Mouse (Mus musculus) hindbrain, postnatal 0 days (tissue): ENCODE results near the gene Ralb. TPM values are rescaled to one million over a fixed set of nuclear protein-coding genes. Genes with fewer than 3 reads are reported as not detected.

ENCODE experiments used
- ATAC-seq: fragments of 200-750 bp; cut with Nextera tagmentation; 2 replicates; pipeline ENCODE4 v1.8.0; 2017; ENCODE audit warnings: mild to moderate bottlenecking, moderate TSS enrichment, moderate library complexity
- DNase-seq: peaks from one replicate; pipeline ENCODE4 v3.0.0-alpha.2; 2015; ENCODE audit warnings: low spot score
- H3K27ac ChIP-seq: fragments of 300-500 bp; sonication (generic); 2 replicates; pipeline ENCODE4 v1.5.1; 2014; ENCODE audit warnings: mild to moderate bottlenecking
- H3K27me3 ChIP-seq: fragments of 300-500 bp; sonication (generic); 2 replicates; pipeline ENCODE4 v1.6.1; 2014; ENCODE audit warnings: low read length, mixed read lengths; ENCODE audit not compliant: insufficient read depth
- H3K36me3 ChIP-seq: fragments of 300-500 bp; sonication (generic); 2 replicates; pipeline ENCODE4 v1.6.1; 2014; ENCODE audit warnings: low read length, mixed read lengths; ENCODE audit not compliant: insufficient read depth
- H3K4me1 ChIP-seq: fragments of 300-500 bp; sonication (generic); 2 replicates; pipeline ENCODE4 v1.6.1; 2014; ENCODE audit warnings: antibody characterized with exemption, low read length, mixed read lengths; ENCODE audit not compliant: insufficient read depth
- H3K4me2 ChIP-seq: fragments of 300-500 bp; sonication (generic); 2 replicates; pipeline ENCODE4 v1.6.1; 2014; ENCODE audit warnings: low read depth, mild to moderate bottlenecking, low read length, moderate library complexity, mixed read lengths
- H3K4me3 ChIP-seq: fragments of 300-500 bp; sonication (generic); 2 replicates; pipeline ENCODE4 v1.5.1; 2014; ENCODE audit warnings: low read length
- H3K9ac ChIP-seq: fragments of 300-500 bp; sonication (generic); replicated peaks from 2 replicates; pipeline ENCODE4 v1.6.1; 2014; ENCODE audit warnings: mild to moderate bottlenecking, low read length, moderate library complexity, mixed read lengths
- H3K9me3 ChIP-seq: fragments of 300-500 bp; sonication (generic); 2 replicates; pipeline ENCODE4 v1.6.1; 2016; ENCODE audit warnings: low read length, mixed read lengths
- CTCF ChIP-seq: IDR thresholded peaks from 2 replicates; pipeline ENCODE4 v1.5.1; 2016; ENCODE audit warnings: antibody characterized with exemption, control low read depth, low read depth
- WGBS: fragments of 180-500 bp; shearing (Covaris S2); extraction: QIAGEN DNeasy Blood & Tissue Kit; methylation state at CpG from one replicate; pipeline ENCODE4 v1.1.7; 2014; 5-methylcytosine and 5-hydroxymethylcytosine counted together
- polyA plus RNA-seq: library from polyadenylated mRNA; unstranded; fragments of >200 nt; fragmentation: Nextera tagmentation; extraction: Ambion mirVana; gene quantifications from 2 replicates; pipeline ENCODE4 v1.2.1, GENCODE M21; 2015
- total RNA-seq: library from RNA; depleted of rRNA; stranded (reverse); fragments of >200 nt; gene quantifications from 2 replicates; pipeline ENCODE4 v1.2.3, GENCODE M21; 2014

Gene Ralb
- total and polyA plus RNA-seq, 2 experiments from 2014 or later = 43.5 to 62.1 TPM

DNA sequence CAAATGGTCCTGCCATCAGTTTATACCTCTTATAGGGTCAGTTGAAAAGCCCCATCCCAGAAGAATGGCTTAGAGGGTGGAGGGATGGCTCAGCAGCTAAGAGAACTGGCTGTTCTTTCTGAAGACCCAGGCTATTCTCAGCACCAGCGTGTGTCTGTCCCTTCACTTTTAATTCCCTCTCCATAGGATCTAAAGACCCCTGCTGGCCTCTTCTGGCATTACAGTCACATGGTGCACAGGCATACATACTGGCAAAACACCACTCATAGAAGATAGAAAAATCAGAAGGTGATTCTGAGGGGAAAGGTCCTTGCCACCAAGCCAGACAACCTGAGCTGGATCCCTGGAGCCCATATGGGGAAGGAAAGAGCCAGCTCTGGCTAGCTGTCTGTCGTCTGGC, 41.2 kb downstream of the Ralb start:
- WGBS = 46% methylated on average over 2 of the region's 2 CpGs
- peak; percentile 73 for DNase-seq
- Histone ChIP-seq H3K4me1 (no peaks in the 10 kb centered on the region), H3K9me3 (no peaks in the 10 kb centered on the region), H3K9ac (no peak overlapping the region), H3K27ac (no peak overlapping the region), H3K4me3 (no peak overlapping the region), H3K4me2 (no peak overlapping the region), H3K27me3 (no peaks in the 10 kb centered on the region), H3K36me3 (no peaks in the 10 kb centered on the region)
- peak; percentile 32; the same call in 1 of the 2 replicates for ATAC-seq
- TF ChIP-seq CTCF = peak; percentile 75

DNA sequence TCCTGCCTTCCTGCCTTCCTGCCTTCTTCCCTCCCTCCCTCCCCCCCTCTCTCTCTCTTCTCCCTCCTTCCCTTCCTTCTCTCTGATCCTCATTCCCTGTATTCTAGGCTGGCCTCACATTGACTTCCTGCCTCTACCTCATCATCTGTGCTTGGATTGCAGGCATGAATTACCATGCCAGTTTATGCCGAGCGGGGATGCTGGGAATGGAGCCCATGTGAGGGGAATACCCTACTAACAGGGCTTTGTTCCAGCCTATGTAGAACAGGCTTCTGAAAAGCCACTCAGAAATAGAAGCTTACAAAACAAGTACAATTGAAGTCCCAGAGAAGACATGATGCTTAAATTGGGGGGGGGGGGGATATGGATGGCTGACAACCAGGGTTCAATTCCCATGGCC, 44.5 kb downstream of the Ralb start:
- Histone ChIP-seq H3K27ac (no peak overlapping the region), H3K36me3 (no peaks in the 10 kb centered on the region), H3K4me3 (no peak overlapping the region), H3K4me1 (no peaks in the 10 kb centered on the region), H3K27me3 (no peaks in the 10 kb centered on the region), H3K9me3 (no peaks in the 10 kb centered on the region), H3K9ac (no peak overlapping the region), H3K4me2 (no peak overlapping the region)
- no peak for TF ChIP-seq CTCF
- 37% methylated on average over 2 of the region's 2 CpGs for WGBS
- ATAC-seq = no peak
- DNase-seq = no peak

DNA sequence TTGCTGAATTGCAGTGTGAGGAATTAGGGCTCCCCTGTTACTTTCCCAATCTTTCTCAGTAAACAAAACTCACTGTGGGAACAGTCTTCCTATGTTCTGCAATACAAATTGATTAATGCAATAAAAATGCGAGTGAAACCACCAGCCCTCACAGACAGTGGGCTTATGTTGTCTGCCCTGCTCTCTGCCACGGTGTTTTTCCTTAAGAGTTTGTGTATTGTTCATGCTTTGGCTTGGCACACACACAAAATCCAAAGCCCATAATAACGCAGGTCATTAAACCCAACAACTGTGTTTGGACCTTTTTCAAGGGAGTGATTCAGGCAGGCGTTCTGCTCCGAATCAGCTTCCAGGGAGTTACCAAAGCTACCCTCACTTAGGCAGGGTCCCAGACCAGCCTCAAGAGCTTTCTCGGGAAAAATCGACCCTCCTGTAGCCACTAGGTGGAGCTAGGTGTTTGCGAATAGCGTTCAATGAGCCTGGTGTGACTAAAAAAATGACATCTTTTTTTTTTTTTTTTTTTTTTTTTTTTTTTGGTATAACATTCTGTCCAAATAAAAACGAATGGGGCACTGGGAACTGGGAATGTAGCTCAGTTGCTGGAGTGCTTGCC, 46.5 kb downstream of the Ralb start:
- Histone ChIP-seq H3K4me2 (no peak overlapping the region), H3K27ac (no peak overlapping the region), H3K4me1 (peaks cover 5% of the 10 kb centered on the region; the same call in 1 of the 2 replicates), H3K27me3 (no peaks in the 10 kb centered on the region), H3K9ac (no peak overlapping the region), H3K4me3 (no peak overlapping the region), H3K36me3 (no peaks in the 10 kb centered on the region), H3K9me3 (no peaks in the 10 kb centered on the region)
- WGBS = 8% methylated on average over 10 of the region's 10 CpGs
- DNase-seq (peak; percentile 90), ATAC-seq (peak; percentile 57)
- peak; percentile 78 for TF ChIP-seq CTCF

DNA sequence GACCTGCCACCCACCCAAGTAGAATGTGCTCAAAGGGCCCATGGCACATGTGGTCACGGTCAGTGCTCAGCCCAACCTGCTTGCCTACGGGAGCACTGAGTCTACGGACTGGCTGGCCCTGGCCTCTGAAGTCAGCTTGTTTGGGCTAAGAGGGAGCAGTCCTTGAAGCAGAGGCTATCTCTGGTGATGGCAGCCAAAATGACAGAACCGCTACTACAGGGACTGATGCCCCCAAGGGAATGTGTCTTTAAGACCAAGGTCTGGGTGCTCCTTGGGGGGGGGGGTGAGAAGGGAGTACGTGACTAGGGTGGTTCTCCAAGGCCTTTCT, 47.1 kb downstream of the Ralb start:
- no peak for TF ChIP-seq CTCF
- 51% methylated on average over 5 of the region's 5 CpGs for WGBS
- ATAC-seq (peak; percentile 34; the same call in 1 of the 2 replicates), DNase-seq (no peak)
- Histone ChIP-seq H3K9ac (no peak overlapping the region), H3K27me3 (no peaks in the 10 kb centered on the region), H3K4me3 (no peak overlapping the region), H3K27ac (no peak overlapping the region), H3K4me1 (peaks cover 5% of the 10 kb centered on the region; the same call in 1 of the 2 replicates), H3K9me3 (no peaks in the 10 kb centered on the region), H3K4me2 (no peak overlapping the region), H3K36me3 (no peaks in the 10 kb centered on the region)

DNA sequence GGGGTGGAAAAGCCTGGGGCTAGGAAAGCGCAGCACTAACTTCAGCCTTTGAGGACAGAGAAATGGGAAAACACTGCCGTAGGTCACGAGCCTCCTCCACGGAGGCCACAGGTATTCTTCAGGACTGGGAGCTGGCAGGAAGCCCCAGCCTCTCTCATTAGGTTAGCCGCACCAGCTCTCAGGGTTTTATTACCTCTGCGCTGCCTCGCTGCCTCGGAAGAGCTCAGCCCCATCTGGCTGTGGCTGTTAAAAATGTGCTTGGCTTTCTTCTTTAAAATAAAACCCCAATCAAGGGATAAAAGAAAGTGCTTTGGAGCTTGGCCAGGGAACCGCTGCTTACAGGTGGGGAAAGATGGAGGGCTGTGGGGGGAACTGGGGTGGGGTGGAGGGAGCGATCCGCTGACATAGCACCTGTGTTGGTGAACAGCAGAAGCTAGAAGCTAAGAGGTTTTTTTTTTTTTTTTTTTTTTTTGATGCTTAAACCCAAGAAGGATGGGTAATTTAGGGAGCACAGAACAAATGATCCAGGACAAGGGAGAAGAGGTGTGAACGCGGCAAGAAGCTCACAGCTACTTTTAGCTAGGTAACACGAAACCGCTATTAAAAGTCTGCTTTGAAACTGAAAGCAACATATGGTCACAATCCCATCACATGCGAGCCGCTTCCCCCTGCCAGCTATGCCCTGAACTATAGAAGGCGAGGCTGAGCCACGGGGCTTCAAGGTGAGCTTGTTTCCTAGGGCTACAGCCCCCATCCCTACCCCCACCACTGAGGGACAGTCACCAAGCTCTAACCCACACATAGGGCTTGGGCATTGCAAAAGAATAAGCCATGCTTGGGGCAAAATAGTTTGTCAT, 47.7 kb downstream of the Ralb start:
- DNase-seq = peak; percentile 49
- peak; percentile 16; the same call in 1 of the 2 replicates for ATAC-seq
- no peaks in the 10 kb centered on the region for H3K9me3 ChIP-seq
- H3K36me3 ChIP-seq = no peaks in the 10 kb centered on the region
- H3K4me1 ChIP-seq = peaks cover 5% of the 10 kb centered on the region; the same call in 1 of the 2 replicates
- WGBS = 45% methylated on average over 19 of the region's 19 CpGs
- H3K27me3 ChIP-seq = no peaks in the 10 kb centered on the region
- no peak for TF ChIP-seq CTCF
- H3K9ac ChIP-seq = no peak overlapping the region
- 0 out of 2 replicates have a peak overlapping the region, but pooled peaks have one; percentile 21 for H3K4me2 ChIP-seq
- H3K4me3 ChIP-seq = no peak overlapping the region
- no peak overlapping the region for H3K27ac ChIP-seq

DNA sequence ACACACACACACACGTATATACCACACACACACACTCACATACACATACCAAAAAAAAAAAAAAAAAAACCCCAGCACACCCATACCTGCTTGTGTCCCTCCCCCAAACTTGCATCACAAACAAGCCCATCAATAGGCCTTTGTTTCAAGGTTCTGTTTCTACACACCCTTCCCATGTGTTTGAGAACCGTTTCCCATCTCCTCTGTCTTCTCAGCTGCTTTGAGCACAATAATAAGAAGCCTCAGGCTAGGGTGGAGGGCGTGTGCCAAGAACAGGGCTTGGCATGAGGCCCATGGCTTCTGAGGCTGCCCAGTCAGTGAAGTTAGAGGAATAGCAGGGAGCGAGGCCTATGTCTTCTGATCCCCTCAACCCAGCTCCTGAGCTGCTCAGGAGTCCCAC, 50.9 kb downstream of the Ralb start:
- Histone ChIP-seq H3K9ac (no peak overlapping the region), H3K4me3 (no peak overlapping the region), H3K27ac (no peak overlapping the region), H3K36me3 (no peaks in the 10 kb centered on the region), H3K4me2 (no peak overlapping the region), H3K9me3 (no peaks in the 10 kb centered on the region), H3K4me1 (peaks cover 5% of the 10 kb centered on the region; the same call in 1 of the 2 replicates), H3K27me3 (no peaks in the 10 kb centered on the region)
- 39% methylated on average over 4 of the region's 4 CpGs for WGBS
- peak; percentile 68 for DNase-seq
- 0 out of 2 replicates have a peak, but pooled peaks have one; percentile 33 for ATAC-seq
- no peak for TF ChIP-seq CTCF
